Mouse (Mus musculus): ENCODE measurements at regions not wholly inside any gene's neighbourhood (a gene's known extent, or its start where the extent isn't known, plus 50 kb on each side); places are given as distances from the start of the nearest gene placed in this dataset.

DNA sequence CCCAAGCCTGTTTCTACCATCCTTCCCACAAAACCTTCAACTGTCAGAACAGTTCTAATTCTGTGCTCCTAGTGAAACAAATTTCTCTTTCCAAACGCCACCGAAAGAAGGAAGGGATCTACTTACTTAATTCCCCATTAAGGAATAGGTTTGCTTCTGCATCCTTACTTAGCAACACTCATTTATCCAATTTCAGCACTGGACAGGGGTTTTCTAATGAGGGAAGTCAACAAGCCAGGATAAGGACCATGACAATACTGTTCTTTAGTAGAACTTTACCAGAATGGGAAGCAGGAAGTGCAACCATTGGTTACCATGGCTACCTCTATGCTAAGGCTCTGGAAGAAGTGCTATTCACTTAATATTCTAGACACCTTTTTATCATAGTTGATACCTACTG is 68.6 kb upstream of the Id4 start:
- TF ChIP-seq CTCF (IDR thresholded peaks at IDR 0.05; ENCODE audit: insufficient read depth, low read length) (no peak), POLR2A (IDR thresholded peaks at IDR 0.05; ENCODE audit: borderline replicate concordance, extremely low read depth, low read depth, low read length) (no peak)
